Mouse (Mus musculus) granulocyte monocyte progenitor cell, adult 5-6 weeks (primary cell): Measurements from ENCODE around the gene Gnaq. TPM values are rescaled to one million over a fixed set of nuclear protein-coding genes. Genes with fewer than 3 reads are reported as not detected.

Experiments used
- ATAC-seq: replicated peaks from 2 replicates; pipeline ENCODE4 v1.8.0; 2016; ENCODE audit warnings: mild to moderate bottlenecking, moderate TSS enrichment, inconsistent platforms; ENCODE audit not compliant: poor library complexity, severe bottlenecking
- total RNA-seq, 2 experiments: library from RNA; stranded (forward) in 1 of 2; stranded (reverse) in 1 of 2; fragments of 200-712, 200-1000 nt in 1 of 2; fragments of >200 nt in 1 of 2; fragmentation: Nextera tagmentation in 1 of 2; gene quantifications; 2 replicates each; pipeline ENCODE4 v1.2.3; 2014 to 2017

Gnaq gene
- total RNA-seq, 2 experiments from 2014 or later = 12.3 to 21.2 TPM

- ATAC-seq = no peak
Measured at GRCm38 (mm10) chr19:16411302-16411701, 278.7 kb downstream of the Gnaq start.

GRCm38 (mm10) chr19:16418086-16418663, 285.5 kb downstream of the Gnaq start:
- ATAC-seq = no peak

- ATAC-seq = no peak
Measured at GRCm38 (mm10) chr19:16425596-16425995, 293.0 kb downstream of the Gnaq start.

DNA sequence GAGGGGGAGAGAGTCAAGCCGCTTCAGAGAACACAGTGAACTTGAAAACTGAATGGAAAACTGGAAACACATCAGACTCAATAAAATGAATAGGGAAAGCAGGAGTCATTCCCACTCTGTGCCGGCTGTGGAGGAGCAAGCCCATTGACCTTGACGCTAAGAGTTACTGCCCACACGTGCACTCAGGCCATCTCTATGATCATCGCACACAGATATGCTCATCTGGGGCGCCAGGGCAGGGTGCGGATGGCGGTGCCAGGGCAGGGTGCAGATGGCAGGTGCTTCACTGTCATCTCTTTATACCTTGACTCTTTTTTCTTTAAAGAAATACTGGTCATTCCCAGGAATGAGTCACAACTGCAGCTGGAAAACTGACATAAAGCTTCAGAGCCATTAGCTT, 298.7 kb downstream of the Gnaq start:
- ATAC-seq = no peak

DNA sequence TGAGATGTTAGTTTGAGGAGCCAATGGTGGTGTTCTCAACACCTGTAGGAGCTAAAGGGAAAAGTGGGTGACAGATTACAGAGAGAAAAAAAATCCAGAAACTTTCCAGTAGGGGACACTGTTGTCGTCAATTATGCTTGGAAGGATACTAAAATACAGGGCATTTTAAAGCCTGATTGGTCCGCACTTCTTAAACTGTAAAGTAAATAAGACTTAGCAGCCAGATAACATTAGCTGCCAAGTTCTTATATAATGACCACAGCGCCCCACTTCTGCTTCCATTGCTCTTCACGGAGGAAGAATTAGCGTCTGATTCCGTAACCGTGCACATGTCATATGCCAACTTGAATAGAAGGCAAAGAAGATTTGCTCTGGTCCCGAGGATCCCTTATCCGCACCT, 302.2 kb downstream of the Gnaq start:
- ATAC-seq = peak; percentile 38

- peak; percentile 85 for ATAC-seq
Measured at GRCm38 (mm10) chr19:16435531-16436231, 303.1 kb downstream of the Gnaq start, which contains the start of gene Gna14. Gene Gna14, plus strand, starts transcription at chr19:16435762.

DNA sequence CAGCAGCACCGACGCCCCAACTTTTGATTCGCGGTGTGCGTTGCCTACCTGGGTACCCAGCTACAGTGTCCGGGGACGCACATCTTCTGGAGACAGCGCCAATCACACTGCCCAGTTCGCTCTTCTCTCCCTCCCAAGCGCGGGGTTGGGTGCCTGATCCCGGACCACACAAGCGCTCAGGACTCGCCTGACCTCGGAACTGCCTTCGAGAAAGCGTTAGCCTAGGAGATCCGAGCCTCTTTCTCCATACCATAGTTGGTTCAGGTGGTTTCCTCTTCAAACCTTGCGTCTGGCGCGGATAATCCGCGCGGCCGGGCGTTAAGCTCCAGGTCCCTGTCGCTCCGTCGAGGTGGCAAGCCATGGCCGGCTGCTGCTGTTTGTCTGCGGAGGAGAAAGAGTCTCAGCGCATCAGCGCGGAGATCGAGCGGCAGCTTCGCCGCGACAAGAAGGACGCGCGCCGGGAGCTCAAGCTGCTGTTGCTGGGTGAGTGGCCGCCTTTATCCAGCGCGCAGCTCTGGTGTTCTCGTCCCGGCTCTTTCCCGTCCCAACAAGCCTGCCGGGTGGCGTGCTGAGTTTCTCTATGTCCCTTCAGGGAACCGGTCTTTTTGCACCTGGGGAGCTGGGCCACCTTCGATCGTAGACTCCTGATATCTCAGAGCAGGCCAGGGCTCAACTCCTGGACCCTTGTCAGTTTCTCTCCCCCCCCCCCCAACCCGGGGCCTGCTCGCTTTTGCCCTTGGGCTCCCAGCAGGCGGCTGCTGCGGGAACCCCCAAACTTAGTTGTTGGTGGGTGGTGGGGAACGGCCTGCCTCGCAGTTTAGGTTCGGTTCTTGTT, 303.9 kb downstream of the Gnaq start:
- peak; percentile 15; the same call in 1 of the 2 replicates for ATAC-seq

Other genes starting within 250 kb of the Gnaq start
- gene Psat1, start 185.5 kb upstream of the Gnaq start, total RNA-seq (2014; fragmentation: Nextera tagmentation) = 91.8 and 95.8 TPM in 2 replicates
- 104 and 128 TPM in 2 replicates for gene Psat1, start 185.5 kb upstream of the Gnaq start, total RNA-seq (2017)
- gene Cep78, start 147.8 kb upstream of the Gnaq start, total RNA-seq (2014; fragmentation: Nextera tagmentation) = 14.8 and 23.3 TPM in 2 replicates
- gene Cep78, start 147.8 kb upstream of the Gnaq start, total RNA-seq (2017) = 23.0 and 27.9 TPM in 2 replicates